Mouse (Mus musculus): Measurements from ENCODE around the gene Fam117b.

GRCm38 (mm10) chr1:59910941-59911340, 1.9 kb upstream of the Fam117b start:
- TF ChIP-seq POLR2A (IDR thresholded peaks at IDR 0.05; ENCODE audit: low read depth, low read length) (no peak), CTCF (IDR thresholded peaks at IDR 0.05; ENCODE audit: extremely low read depth, insufficient read depth, insufficient read length, insufficient replicate concordance) (no peak)

All from spleen, adult 2 months (tissue).